Mouse (Mus musculus) MEL (cell line): ENCODE results near the gene Gm17606. TPM values are rescaled to one million over a fixed set of nuclear protein-coding genes. Genes with fewer than 3 reads are reported as not detected.

Experiments used
- DNase-seq: peaks from one replicate; pipeline ENCODE4 v3.0.0; 2011; ENCODE audit warnings: low read depth, low spot score
- H3K27ac ChIP-seq: 2 replicates; pipeline ENCODE4 v1.5.1; 2012; ENCODE audit warnings: low read depth, mild to moderate bottlenecking, control low read depth, low read length, moderate library complexity; ENCODE audit not compliant: control insufficient read depth
- H3K27me3 ChIP-seq, 2 experiments: fragments of 150-350 bp in 1 of 2; sonication (generic) in 1 of 2; 2 replicates each; pipeline ENCODE4 v1.6.1; 2012; ENCODE audit warnings: low read length in 2 of 2, mild to moderate bottlenecking in 2 of 2, improper control_type of control experiment in 1 of 2, moderate library complexity in 1 of 2; ENCODE audit not compliant: insufficient read depth in 2 of 2, control insufficient read depth in 1 of 2
- H3K36me3 ChIP-seq, 2 experiments: 2 replicates each; pipeline ENCODE4 v1.6.1; 2012 to 2014; ENCODE audit warnings: low read length in 2 of 2, improper control_type of control experiment in 1 of 2, inconsistent platforms in 1 of 2, mild to moderate bottlenecking in 1 of 2; ENCODE audit not compliant: insufficient read depth in 2 of 2, control insufficient read depth in 1 of 2
- H3K4me1 ChIP-seq, 2 experiments: fragments of 150-350 bp in 1 of 2; sonication (generic) in 1 of 2; 2 replicates each; pipeline ENCODE4 v1.6.1; 2012; ENCODE audit warnings: low read length in 2 of 2, improper control_type of control experiment in 1 of 2, mild to moderate bottlenecking in 1 of 2; ENCODE audit not compliant: insufficient read depth in 2 of 2, control insufficient read depth in 1 of 2
- H3K4me3 ChIP-seq, 2 experiments: fragments of 150-350 bp in 1 of 2; sonication (generic) in 1 of 2; 2 replicates each; pipeline ENCODE4 v1.5.1; 2012; ENCODE audit warnings: low read depth in 2 of 2, low read length in 2 of 2, mild to moderate bottlenecking in 2 of 2, moderate library complexity in 2 of 2, control low read depth in 1 of 2, improper control_type of control experiment in 1 of 2; ENCODE audit not compliant: control insufficient read depth in 1 of 2, insufficient read depth in 1 of 2
- H3K79me2 ChIP-seq: 2 replicates; pipeline ENCODE4 v1.6.1; 2012; ENCODE audit warnings: mild to moderate bottlenecking, low read length, moderate library complexity; ENCODE audit not compliant: control insufficient read depth, poor library complexity, insufficient read depth
- H3K9ac ChIP-seq: 2 replicates; pipeline ENCODE4 v1.6.1; 2012; ENCODE audit warnings: low read depth, mild to moderate bottlenecking, control low read depth, low read length, moderate library complexity; ENCODE audit not compliant: control insufficient read depth, poor library complexity, severe bottlenecking
- H3K9me3 ChIP-seq: fragments of 150-350 bp; sonication (generic); replicated peaks from 2 replicates; pipeline ENCODE4 v1.6.1; 2012; ENCODE audit warnings: mild to moderate bottlenecking, low read length, improper control_type of control experiment, moderate library complexity; ENCODE audit not compliant: insufficient read depth
- CHD1 ChIP-seq: IDR thresholded peaks from 2 replicates; pipeline ENCODE4 v1.6.1; 2012; ENCODE audit warnings: low read depth, mild to moderate bottlenecking, inconsistent platforms, low read length, improper control_type of control experiment
- CHD2 ChIP-seq: IDR thresholded peaks from 2 replicates; pipeline ENCODE4 v1.6.1; 2011; ENCODE audit warnings: low read length, improper control_type of control experiment
- CTCF ChIP-seq, 3 experiments: IDR thresholded peaks in 2 of 3; conservative IDR thresholded peaks in 1 of 3; 2 replicates each; pipeline ENCODE4 v1.5.1; 2011 to 2012; ENCODE audit warnings: low read length in 3 of 3, low read depth in 2 of 3, mild to moderate bottlenecking in 2 of 3, improper control_type of control experiment in 1 of 3, inconsistent platforms in 1 of 3, mixed read lengths in 1 of 3, moderate library complexity in 1 of 3; ENCODE audit not compliant: control insufficient read depth in 1 of 3, insufficient read depth in 1 of 3, poor library complexity in 1 of 3, severe bottlenecking in 1 of 3
- EP300 ChIP-seq, 2 experiments: IDR thresholded peaks; 2 replicates each; pipeline ENCODE4 v1.6.1; 2011; ENCODE audit warnings: improper control_type of control experiment in 2 of 2, low read length in 2 of 2, low read depth in 1 of 2, mild to moderate bottlenecking in 1 of 2
- ETS1 ChIP-seq: IDR thresholded peaks from 2 replicates; pipeline ENCODE4 v1.6.1; 2012; ENCODE audit warnings: low read depth, mild to moderate bottlenecking, inconsistent platforms, low read length, improper control_type of control experiment, moderate library complexity
- GABPA ChIP-seq: IDR thresholded peaks from 2 replicates; pipeline ENCODE4 v1.6.1; 2012; ENCODE audit warnings: low read depth, mild to moderate bottlenecking, inconsistent platforms, low read length, improper control_type of control experiment, moderate library complexity
- HCFC1 ChIP-seq: IDR thresholded peaks from 2 replicates; pipeline ENCODE4 v1.6.1; 2012; ENCODE audit warnings: low read depth, mild to moderate bottlenecking, inconsistent platforms, low read length, improper control_type of control experiment, moderate library complexity
- JUND ChIP-seq: IDR thresholded peaks from 2 replicates; pipeline ENCODE4 v1.6.1; 2011; ENCODE audit warnings: low read depth, mild to moderate bottlenecking, improper control_type of control experiment, low read length
- KAT2A ChIP-seq: conservative IDR thresholded peaks from 2 replicates; pipeline ENCODE4 v1.6.1; 2012; ENCODE audit warnings: low read depth, low read length, improper control_type of control experiment, inconsistent platforms
- MAX ChIP-seq: IDR thresholded peaks from 2 replicates; pipeline ENCODE4 v1.6.1; 2011; ENCODE audit warnings: low read length, improper control_type of control experiment
- MAZ ChIP-seq: IDR thresholded peaks from 2 replicates; pipeline ENCODE4 v1.6.1; 2012; ENCODE audit warnings: low read depth, mild to moderate bottlenecking, inconsistent platforms, low read length, improper control_type of control experiment
- MEF2A ChIP-seq: IDR thresholded peaks from 2 replicates; pipeline ENCODE4 v1.6.1; 2014; ENCODE audit warnings: low read depth, mild to moderate bottlenecking, inconsistent platforms, low read length, improper control_type of control experiment; ENCODE audit not compliant: poor library complexity, insufficient replicate concordance, severe bottlenecking; ENCODE audit errors: extremely low read depth
- MYB ChIP-seq: IDR thresholded peaks from 2 replicates; pipeline ENCODE4 v1.6.1; 2011; ENCODE audit warnings: mild to moderate bottlenecking, low read depth, low read length, improper control_type of control experiment
- NRF1 ChIP-seq: IDR thresholded peaks from 2 replicates; pipeline ENCODE4 v1.6.1; 2014; ENCODE audit warnings: low read depth, mild to moderate bottlenecking, inconsistent platforms, low read length, improper control_type of control experiment, moderate library complexity; ENCODE audit not compliant: poor library complexity, insufficient read depth, severe bottlenecking
- POLR2A ChIP-seq, 2 experiments: IDR thresholded peaks; 2 replicates each; pipeline ENCODE4 v1.6.1; 2011 to 2012; ENCODE audit warnings: low read length in 2 of 2, mild to moderate bottlenecking in 2 of 2, control low read depth in 1 of 2, improper control_type of control experiment in 1 of 2, low read depth in 1 of 2, moderate library complexity in 1 of 2; ENCODE audit not compliant: control insufficient read depth in 1 of 2, insufficient read depth in 1 of 2, poor library complexity in 1 of 2
- POLR2AphosphoS2 ChIP-seq: IDR thresholded peaks from 2 replicates; pipeline ENCODE4 v1.6.1; 2011; ENCODE audit warnings: low read length, improper control_type of control experiment
- POLR2AphosphoS5 ChIP-seq: IDR thresholded peaks from 2 replicates; pipeline ENCODE4 v1.6.1; 2012; ENCODE audit warnings: low read depth, borderline replicate concordance, mild to moderate bottlenecking, inconsistent platforms, low read length, moderate library complexity, mixed read lengths
- RAD21 ChIP-seq: IDR thresholded peaks from 2 replicates; pipeline ENCODE4 v1.6.1; 2011; ENCODE audit warnings: mild to moderate bottlenecking, low read depth, low read length, improper control_type of control experiment
- SIN3A ChIP-seq: IDR thresholded peaks from 2 replicates; pipeline ENCODE4 v1.6.1; 2012; ENCODE audit warnings: low read length, improper control_type of control experiment, inconsistent platforms
- SMC3 ChIP-seq: IDR thresholded peaks from 2 replicates; pipeline ENCODE4 v1.6.1; 2011; ENCODE audit warnings: low read depth, low read length, improper control_type of control experiment
- TAL1 ChIP-seq: IDR thresholded peaks from 2 replicates; pipeline ENCODE4 v1.6.1; 2012; ENCODE audit warnings: mild to moderate bottlenecking, inconsistent platforms, low read length, moderate library complexity, mixed read lengths
- TBP ChIP-seq: IDR thresholded peaks from 2 replicates; pipeline ENCODE4 v1.8.0; 2011; ENCODE audit warnings: low read depth, low read length, improper control_type of control experiment
- UBTF ChIP-seq: IDR thresholded peaks from 2 replicates; pipeline ENCODE4 v1.6.1; 2012; ENCODE audit warnings: low read depth, mild to moderate bottlenecking, inconsistent platforms, low read length, improper control_type of control experiment, moderate library complexity, borderline replicate concordance; ENCODE audit not compliant: insufficient read depth
- USF2 ChIP-seq, 2 experiments: IDR thresholded peaks; 2 replicates each; pipeline ENCODE4 v1.6.1; 2011 to 2012; ENCODE audit warnings: improper control_type of control experiment in 2 of 2, low read length in 2 of 2, borderline replicate concordance in 1 of 2, inconsistent platforms in 1 of 2, low read depth in 1 of 2, mild to moderate bottlenecking in 1 of 2; ENCODE audit not compliant: insufficient read depth in 1 of 2
- polyA plus RNA-seq, 2 experiments: library from polyadenylated mRNA; stranded (reverse) in 1 of 2; unstranded in 1 of 2; fragments of >175 nt in 1 of 2; fragments of >200 nt in 1 of 2; gene quantifications; 2 replicates each; pipeline versions ENCODE4 v1.2.1 to v1.2.4; 2012; ENCODE audit warnings: low replicate concordance in 2 of 2, low read depth in 1 of 2; ENCODE audit not compliant: insufficient read length in 2 of 2, insufficient read depth in 1 of 2, missing spikeins in 1 of 2
- total RNA-seq: library from RNA; depleted of rRNA; stranded (reverse); fragments of 300-350 nt; gene quantifications from 2 replicates; pipeline ENCODE4 v1.2.3, GENCODE M21; 2012

Gm17606 gene
- total and polyA plus RNA-seq, 3 experiments, result 0.99 TPM; not detected in 2

DNA sequence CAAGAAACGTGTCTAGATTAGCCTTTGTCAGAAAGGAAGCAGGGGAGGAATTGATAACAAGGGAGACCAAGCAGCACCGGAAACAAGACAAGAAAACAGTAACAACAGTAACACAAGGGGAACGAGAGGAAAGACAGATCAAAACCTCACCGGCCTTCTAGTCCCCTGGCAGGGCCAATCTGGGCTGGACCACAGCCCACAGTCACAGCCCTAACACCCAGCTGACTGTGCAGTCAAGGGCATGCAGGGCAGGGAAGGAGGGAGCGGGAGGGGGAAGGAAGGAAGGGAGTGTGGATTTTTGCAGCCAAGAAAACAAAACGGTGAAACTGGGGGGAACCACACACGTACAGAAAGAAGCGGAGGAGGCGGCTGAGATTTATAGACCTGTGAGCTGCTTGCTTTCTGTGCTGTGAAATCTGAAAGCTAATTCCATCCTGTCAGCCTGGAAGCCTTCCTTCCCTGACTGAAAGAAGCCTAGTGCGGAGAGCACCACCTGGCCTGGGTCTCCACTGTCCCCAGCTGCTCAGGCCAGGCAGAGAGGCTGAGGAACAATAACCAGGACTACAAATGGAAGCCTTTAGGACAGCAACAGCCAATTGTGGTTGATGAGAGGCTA lies 48.3 kb upstream of the Gm17606 start (continued):
- TF ChIP-seq ETS1 (peak; percentile 72), SMC3 (no peak), TBP (no peak; the same call in 1 of the 2 replicates), CHD1 (no peak), POLR2A (IDR thresholded peaks at IDR 0.05; ENCODE audit: control insufficient read depth in 1 of 2, insufficient read depth in 1 of 2, low read depth in 1 of 2, low read length in 2 of 2, poor library complexity in 1 of 2) (no peak), POLR2AphosphoS2 (no peak), NRF1 (no peak), CTCF (IDR thresholded peaks at IDR 0.05 in 2 of 3, conservative IDR thresholded peaks at IDR 0.05 in 1 of 3; ENCODE audit: control insufficient read depth in 1 of 3, insufficient read depth in 1 of 3, low read depth in 2 of 3, low read length in 3 of 3, poor library complexity in 1 of 3, severe bottlenecking in 1 of 3) (no peak), GABPA (no peak), MAX (no peak), MEF2A (no peak), UBTF (no peak), HCFC1 (0 out of 2 replicates have a peak, but pooled peaks have one; percentile 16), EP300 (IDR thresholded peaks at IDR 0.05; ENCODE audit: low read depth in 1 of 2, low read length in 2 of 2) (peak; percentile 62 to 86), MAZ (no peak), MYB (no peak), RAD21 (no peak), TAL1 (peak; percentile 69), SIN3A (0 out of 2 replicates have a peak, but pooled peaks have one; percentile 39), CHD2 (no peak), KAT2A (no peak), POLR2AphosphoS5 (no peak), JUND (no peak)

GRCm38 (mm10) chr14:54594055-54594454 lies 46.7 kb upstream of the Gm17606 start:
- Histone ChIP-seq H3K79me2 (no peaks in the 10 kb centered on the region), H3K9me3 (no peaks in the 10 kb centered on the region), H3K36me3 (peaks cover 0 to 8% of the 10 kb centered on the region in 2 experiments; a peak in 2 of 4 replicates), H3K4me1 (peaks cover 7 to 20% of the 10 kb centered on the region in 2 experiments), H3K4me3 (no peak overlapping the region), H3K27ac (no peak overlapping the region), H3K9ac (no peak overlapping the region), H3K27me3 (no peaks in the 10 kb centered on the region)
- DNase-seq, result no peak
- no peak for TF ChIP-seq MAZ
- TF ChIP-seq CTCF (IDR thresholded peaks at IDR 0.05 in 2 of 3, conservative IDR thresholded peaks at IDR 0.05 in 1 of 3; ENCODE audit: control insufficient read depth in 1 of 3, insufficient read depth in 1 of 3, low read depth in 2 of 3, low read length in 3 of 3, poor library complexity in 1 of 3, severe bottlenecking in 1 of 3), result peak in 2 of 3 experiments; percentile 40; a peak in 5 of 6 replicates
- no peak for TF ChIP-seq USF2 (IDR thresholded peaks at IDR 0.05; ENCODE audit: borderline replicate concordance in 1 of 2, insufficient read depth in 1 of 2, low read depth in 1 of 2, low read length in 2 of 2)
